Mouse (Mus musculus): ENCODE measurements around the gene Dido1. TPM values are rescaled to one million over a fixed set of nuclear protein-coding genes. Genes with fewer than 3 reads are reported as not detected.

Dido1 gene
- total RNA-seq, 2 experiments from 2014 or later, result 14.3 to 17.5 TPM

- intact Hi-C loops (cut with DNase I), result no loop called here
- DNase-seq, result no peak
Measured at GRCm38 (mm10) chr2:180701053-180701766, 8.6 kb downstream of the Dido1 start.

DNA sequence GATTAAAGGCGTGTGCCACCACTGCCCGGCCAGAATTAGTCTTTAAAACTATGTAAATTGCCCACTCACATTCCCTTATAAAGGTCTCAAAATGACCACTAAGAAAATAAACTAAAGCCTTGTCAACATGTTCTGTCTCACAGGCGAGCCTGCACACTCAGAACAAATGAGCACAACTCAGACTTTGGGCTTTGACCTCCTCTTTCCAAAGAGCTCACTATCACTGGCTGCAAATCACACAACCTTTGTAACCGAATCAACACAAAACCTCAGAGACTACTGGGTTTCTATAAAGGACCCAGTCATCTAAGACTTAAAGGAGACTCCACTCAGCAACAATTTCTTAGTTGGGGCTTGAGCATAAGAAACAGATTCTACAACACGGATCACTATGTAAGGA is 9.3 kb downstream of the Dido1 start:
- intact Hi-C loops (cut with DNase I), result no loop called here
- no peak for DNase-seq

DNA sequence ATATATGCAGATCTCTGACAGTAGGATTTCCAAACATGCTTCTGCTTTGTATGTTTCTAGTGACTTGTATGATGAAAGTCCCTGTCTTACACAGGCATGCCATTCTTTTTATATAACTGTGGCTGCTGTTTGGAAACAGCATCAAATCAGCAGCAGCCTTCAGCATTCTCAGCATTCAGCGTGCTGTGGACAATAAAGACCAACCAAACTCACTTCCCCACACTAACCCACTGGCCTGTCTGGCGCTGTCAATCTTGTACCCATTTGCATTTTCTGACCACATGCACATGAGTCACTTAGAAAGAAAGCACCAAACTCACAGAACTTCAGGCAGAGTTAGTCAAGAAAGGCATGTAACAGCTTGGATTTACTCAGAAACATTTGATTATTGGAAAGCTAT is 14.6 kb downstream of the Dido1 start:
- intact Hi-C loops (cut with DNase I), result no loop called here
- DNase-seq, result no peak

GRCm38 (mm10) chr2:180692630-180693029 is 17.2 kb downstream of the Dido1 start:
- intact Hi-C loops (cut with DNase I), result no loop called here
- no peak for DNase-seq

DNA sequence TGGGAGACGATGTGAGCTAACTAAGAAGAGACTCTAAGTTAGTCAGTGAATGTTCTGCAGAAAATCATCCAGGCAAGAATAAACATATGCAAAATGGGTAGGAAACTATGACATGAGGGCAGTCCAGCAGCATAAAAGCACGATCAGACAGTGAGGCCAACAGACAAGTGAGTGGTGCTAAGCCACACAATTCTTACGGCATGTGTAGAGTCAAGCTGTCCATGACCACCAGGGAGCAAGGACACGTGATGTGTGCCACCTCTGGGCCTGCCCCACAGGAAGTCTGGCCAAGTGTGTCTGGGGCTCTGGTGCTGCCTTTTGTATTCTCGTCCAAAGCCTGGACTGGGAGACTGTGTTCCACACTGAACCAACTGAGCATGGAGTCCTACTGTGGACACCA is 20.0 kb downstream of the Dido1 start:
- DNase-seq, result no peak

GRCm38 (mm10) chr2:180684031-180684430 is 25.8 kb downstream of the Dido1 start:
- intact Hi-C loops (cut with DNase I), result no loop called here
- DNase-seq, result no peak

More for the DNA sequence above, 20.0 kb downstream of the Dido1 start:
- intact Hi-C loops (cut with DNase I), result no loop called here

DNA sequence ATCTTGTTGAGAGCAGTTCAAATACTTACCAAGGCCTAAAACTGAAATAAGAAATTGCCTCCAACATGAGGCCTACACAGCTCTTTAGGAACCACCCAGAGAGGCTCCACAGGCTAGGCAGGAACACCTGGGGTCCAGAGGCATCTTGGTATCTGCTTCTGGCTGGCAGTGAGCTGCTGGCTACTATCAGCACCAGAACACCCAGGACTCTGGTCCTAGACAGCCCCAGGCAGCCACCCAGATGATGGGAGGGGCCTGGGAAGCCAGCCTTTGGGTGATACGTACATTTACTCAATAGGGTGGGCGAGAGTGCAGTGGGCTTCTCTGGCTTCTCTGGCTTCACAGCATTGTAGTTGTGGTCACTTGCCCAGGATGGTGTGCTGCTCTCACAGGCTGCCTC is 26.3 kb downstream of the Dido1 start:
- no peak for DNase-seq
- intact Hi-C loops (cut with DNase I), result no loop called here

- DNase-seq, result no peak
- intact Hi-C loops (cut with DNase I), result no loop called here
Measured at GRCm38 (mm10) chr2:180681225-180681624, 28.6 kb downstream of the Dido1 start.

- DNase-seq, result peak in 1 of 2 experiments; percentile 36
- intact Hi-C loops (cut with DNase I), result loop anchor here (1.0 to 10.0 kb wide), 2 partner anchors 67 to 236 kb away; no protein-coding TSS in a partner anchor
Measured at GRCm38 (mm10) chr2:180678609-180679140, 31.1 kb downstream of the Dido1 start.

GRCm38 (mm10) chr2:180676706-180677105 is 33.1 kb downstream of the Dido1 start:
- intact Hi-C loops (cut with DNase I), result loop anchor here (10.0 kb wide), 1 partner anchor 238 kb away; no protein-coding TSS in a partner anchor
- no peak for DNase-seq

GRCm38 (mm10) chr2:180662008-180662407 is 47.8 kb downstream of the Dido1 start:
- intact Hi-C loops (cut with DNase I), result no loop called here
- DNase-seq, result no peak

DNA sequence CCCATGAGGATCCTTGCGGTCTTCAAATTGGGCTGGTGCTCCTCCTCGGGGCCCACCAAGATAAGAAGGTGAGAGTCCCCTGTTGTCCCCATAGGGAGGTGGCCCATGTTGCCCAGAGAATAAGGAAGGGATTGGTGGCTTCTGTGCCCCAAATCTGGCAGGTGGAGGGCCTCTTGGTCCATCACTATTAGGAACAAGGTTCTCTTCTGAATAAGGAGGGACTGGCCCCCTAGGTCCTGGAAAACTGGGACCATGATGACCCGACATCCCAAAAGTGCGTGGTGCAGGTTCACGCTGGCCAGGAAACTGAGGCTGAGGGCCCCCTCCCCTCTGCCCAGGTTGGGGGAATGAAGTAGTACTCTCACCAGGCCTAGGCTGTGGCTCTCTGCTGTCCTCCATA is 49.3 kb downstream of the Dido1 start:
- no peak for DNase-seq
- intact Hi-C loops (cut with DNase I), result no loop called here

DNA sequence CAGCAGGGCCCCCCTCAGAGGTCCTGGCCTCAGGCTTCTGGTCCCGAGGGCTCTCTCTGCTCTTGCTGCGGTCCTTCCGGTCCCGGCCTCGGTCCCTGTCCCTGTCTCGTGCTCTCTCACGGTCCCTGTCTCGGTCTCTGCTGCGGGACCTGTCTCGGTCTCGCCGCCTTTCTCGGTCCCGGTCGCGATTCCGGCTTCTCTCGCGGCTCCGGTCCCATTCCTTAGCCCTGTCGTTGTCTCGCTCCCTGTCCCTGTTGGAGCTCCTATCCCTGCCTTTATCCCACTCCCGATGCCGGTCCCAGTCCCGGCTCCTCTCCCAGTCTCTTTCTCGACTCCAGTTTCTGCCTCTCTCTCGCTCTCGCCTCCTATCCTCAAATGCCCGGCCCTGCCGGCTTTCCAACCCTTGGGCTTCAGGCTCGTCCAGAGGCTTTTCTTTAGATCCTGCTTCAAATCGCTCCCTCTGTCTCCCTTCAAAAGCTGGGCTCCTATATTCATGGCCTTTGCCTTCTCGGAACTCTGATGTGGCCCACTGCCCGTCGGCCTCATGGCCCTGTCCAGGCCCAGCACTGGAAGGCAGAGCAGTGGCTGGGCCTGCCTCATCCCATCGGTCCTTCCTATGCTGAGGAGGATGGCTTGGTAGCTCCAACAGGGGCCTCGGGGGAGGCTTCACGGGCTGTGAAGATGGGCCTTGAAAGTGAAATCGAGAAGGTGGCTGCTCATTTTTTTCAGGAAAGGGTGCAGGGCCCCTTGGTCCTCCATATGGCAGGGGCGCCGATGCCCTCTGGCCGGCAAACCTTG is 50.2 kb downstream of the Dido1 start:
- intact Hi-C loops (cut with DNase I), result loop anchor here (5.0 kb wide), 1 partner anchor 83 kb away; no protein-coding TSS in a partner anchor
- no peak for DNase-seq

GRCm38 (mm10) chr2:180658381-180658780 is 51.4 kb downstream of the Dido1 start:
- intact Hi-C loops (cut with DNase I), result loop anchor here (5.0 kb wide), 1 partner anchor 84 kb away; no protein-coding TSS in a partner anchor
- DNase-seq, result no peak

GRCm38 (mm10) chr2:180657394-180658013 is 52.3 kb downstream of the Dido1 start:
- intact Hi-C loops (cut with DNase I), result loop anchor here (5.0 kb wide), 1 partner anchor 85 kb away; no protein-coding TSS in a partner anchor
- peak; percentile 41 to 45 for DNase-seq

DNA sequence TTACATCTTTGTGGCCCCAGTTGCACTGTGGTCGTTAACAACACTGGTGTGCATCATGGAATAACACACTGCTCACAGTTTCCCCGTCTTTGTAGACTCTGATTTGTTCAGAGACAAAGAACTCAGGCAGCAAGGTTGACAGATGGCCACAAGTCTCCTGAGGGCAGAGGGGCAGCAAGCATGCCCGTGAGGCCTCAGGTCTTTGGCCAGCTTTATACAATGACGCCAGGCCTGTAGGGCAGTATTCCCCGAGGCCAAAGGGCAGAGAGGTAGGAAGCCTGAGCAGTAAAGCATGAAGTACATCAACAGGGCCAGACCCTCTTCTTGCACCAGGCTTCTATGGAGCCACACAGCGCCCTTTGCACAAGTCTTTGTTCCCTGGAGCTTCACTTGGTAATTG is 54.6 kb downstream of the Dido1 start:
- DNase-seq, result no peak
- intact Hi-C loops (cut with DNase I), result loop anchor here (5.0 kb wide), 1 partner anchor 87 kb away; no protein-coding TSS in a partner anchor

DNA sequence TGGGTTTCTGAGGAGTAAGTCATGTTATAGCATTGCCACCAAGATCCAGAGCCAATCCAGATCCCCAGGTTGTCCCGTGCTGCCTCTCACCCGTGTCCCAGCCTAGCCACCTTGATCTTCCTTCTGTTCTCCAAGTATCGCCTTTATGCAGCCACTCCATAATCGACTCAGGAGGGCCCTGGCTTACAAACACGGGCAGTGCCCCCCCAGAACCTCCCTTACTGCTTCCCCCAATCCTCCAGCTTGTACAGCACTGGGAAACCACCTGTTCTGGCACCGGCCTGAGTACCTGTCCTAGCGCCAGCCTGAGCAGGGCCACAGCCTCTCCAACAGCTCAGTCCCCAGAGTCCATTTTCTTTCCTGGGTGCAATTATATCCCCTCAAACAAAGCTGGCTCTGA is 55.1 kb downstream of the Dido1 start:
- intact Hi-C loops (cut with DNase I), result loop anchor here (5.0 kb wide), 1 partner anchor 88 kb away; no protein-coding TSS in a partner anchor
- DNase-seq, result no peak

GRCm38 (mm10) chr2:180646841-180647240 is 63.0 kb downstream of the Dido1 start:
- intact Hi-C loops (cut with DNase I), result no loop called here
- no peak for DNase-seq

- no peak for DNase-seq
- intact Hi-C loops (cut with DNase I), result no loop called here
Measured at GRCm38 (mm10) chr2:180643626-180644025, 66.2 kb downstream of the Dido1 start.

GRCm38 (mm10) chr2:180642555-180643260 is 67.1 kb downstream of the Dido1 start, which contains the start of gene Tcfl5:
Tcfl5 (minus strand) TSS chr2:180642708.
- no peak for DNase-seq
- intact Hi-C loops (cut with DNase I), result no loop called here

Data from gastrocnemius, postnatal 36 days (tissue).